Mouse (Mus musculus) small intestine, adult 2 months (tissue): Measurements from ENCODE around the gene Mamdc4. TPM values are rescaled to one million over a fixed set of nuclear protein-coding genes. Genes with fewer than 3 reads are reported as not detected.

Experiments
- H3K27ac ChIP-seq: fragments of 200-500 bp; 2 replicates; pipeline ENCODE4 v1.5.1; 2012; ENCODE audit warnings: low read depth, low read length, control low read depth, inconsistent platforms; ENCODE audit not compliant: insufficient read depth
- H3K27me3 ChIP-seq: fragments of 200-500 bp; 2 replicates; pipeline ENCODE4 v1.6.1; 2012; ENCODE audit warnings: mild to moderate bottlenecking, moderate library complexity, low read length, inconsistent platforms; ENCODE audit not compliant: control insufficient read depth, insufficient read depth
- H3K36me3 ChIP-seq: fragments of 200-500 bp; 2 replicates; pipeline ENCODE4 v1.6.1; 2012; ENCODE audit warnings: mild to moderate bottlenecking, low read length, control low read depth, inconsistent platforms; ENCODE audit not compliant: control insufficient read depth, insufficient read depth
- H3K4me1 ChIP-seq: fragments of 200-500 bp; 2 replicates; pipeline ENCODE4 v1.6.1; 2012; ENCODE audit warnings: low read length, inconsistent platforms, mixed read lengths; ENCODE audit not compliant: control insufficient read depth, insufficient read depth, insufficient read length
- H3K4me3 ChIP-seq: fragments of 200-500 bp; 2 replicates; pipeline ENCODE4 v1.5.1; 2012; ENCODE audit warnings: low read depth, mild to moderate bottlenecking, control low read depth, inconsistent platforms, low read length, moderate library complexity
- CTCF ChIP-seq: fragments of 200-500 bp; IDR thresholded peaks from 2 replicates; pipeline ENCODE4 v1.5.1; 2012; ENCODE audit warnings: low read depth, mild to moderate bottlenecking, control low read depth, inconsistent platforms, low read length, moderate library complexity, mixed read lengths; ENCODE audit not compliant: insufficient replicate concordance, insufficient read length; ENCODE audit errors: extremely low read depth
- POLR2A ChIP-seq: fragments of 200-500 bp; IDR thresholded peaks from 2 replicates; pipeline ENCODE4 v1.6.1; 2012; ENCODE audit warnings: low read depth, mild to moderate bottlenecking, control low read depth, inconsistent platforms, low read length, moderate library complexity
- WGBS: fragments of 180-500 bp; shearing (Covaris S2); methylation state at CpG from one replicate; pipeline ENCODE4 v1.1.7; 2018; 5-methylcytosine and 5-hydroxymethylcytosine counted together
- polyA plus RNA-seq: library from polyadenylated mRNA; depleted of rRNA; stranded (reverse); fragments of >200 nt; gene quantifications from 2 replicates; pipeline ENCODE4 v1.2.3, GENCODE M21; 2012; rRNA removed

The Mamdc4 gene
- polyA plus RNA-seq = 0.52 and 1.1 TPM in 2 replicates

GRCm38 (mm10) chr2:25574579-25575431 lies at the start of gene Mamdc4, which contains the start of gene Phpt1:
Mamdc4 (minus strand) TSS chr2:25574845.
Phpt1 (minus strand) TSS chr2:25575224.
- Histone ChIP-seq H3K36me3 (no peaks in the 10 kb centered on the region), H3K27ac (peak within 1 kb of the TSS; percentile 68), H3K4me1 (peaks cover 27% of the 10 kb centered on the region), H3K27me3 (peaks cover 31% of the 10 kb centered on the region), H3K4me3 (peak within 1 kb of the TSS; percentile 72)
- no peak for TF ChIP-seq CTCF
- TF ChIP-seq POLR2A = peak; percentile 61; the same call in 1 of the 2 replicates
- WGBS = under 1% methylated on average over 44 of the region's 45 CpGs

GRCm38 (mm10) chr2:25621229-25622200 lies 46.9 kb upstream of the Mamdc4 start, which contains the start of gene Tmem141:
Tmem141 (minus strand) TSS chr2:25622005.
- 5% methylated on average over 34 of the region's 34 CpGs for WGBS
- Histone ChIP-seq H3K4me1 (no peaks in the 10 kb centered on the region; the same call in 1 of the 2 replicates), H3K27me3 (peaks cover 3% of the 10 kb centered on the region; the same call in 1 of the 2 replicates), H3K27ac (peak within 1 kb of the TSS; percentile 44), H3K4me3 (peak within 1 kb of the TSS; percentile 68), H3K36me3 (no peaks in the 10 kb centered on the region)
- peak; percentile 76 for TF ChIP-seq CTCF
- TF ChIP-seq POLR2A = no peak; the same call in 1 of the 2 replicates

GRCm38 (mm10) chr2:25620852-25621228 lies 46.2 kb upstream of the Mamdc4 start:
- Histone ChIP-seq H3K4me1 (no peaks in the 10 kb centered on the region; the same call in none of the 2 replicates), H3K27me3 (peaks cover 10% of the 10 kb centered on the region), H3K27ac (no peak overlapping the region), H3K36me3 (no peaks in the 10 kb centered on the region), H3K4me3 (no peak overlapping the region)
- WGBS = 88% methylated on average over 4 of the region's 4 CpGs
- TF ChIP-seq POLR2A (no peak), CTCF (no peak)

GRCm38 (mm10) chr2:25620386-25620785 lies 45.7 kb upstream of the Mamdc4 start:
- Histone ChIP-seq H3K4me3 (no peak overlapping the region), H3K27ac (no peak overlapping the region), H3K4me1 (no peaks in the 10 kb centered on the region; the same call in none of the 2 replicates), H3K27me3 (peaks cover 14% of the 10 kb centered on the region), H3K36me3 (no peaks in the 10 kb centered on the region)
- TF ChIP-seq CTCF (no peak), POLR2A (no peak)
- 82% methylated on average over 6 of the region's 6 CpGs for WGBS

- no peak within 1 kb of the TSS for H3K4me3 ChIP-seq
- H3K27me3 ChIP-seq = peaks cover 14% of the 10 kb centered on the region
- H3K4me1 ChIP-seq = no peaks in the 10 kb centered on the region; the same call in none of the 2 replicates
- H3K36me3 ChIP-seq = no peaks in the 10 kb centered on the region
- no peak for TF ChIP-seq CTCF
- TF ChIP-seq POLR2A = no peak
- H3K27ac ChIP-seq = no peak within 1 kb of the TSS
- 85% methylated on average over 3 of the region's 3 CpGs for WGBS
Observed at GRCm38 (mm10) chr2:25617578-25617977, 42.9 kb upstream of the Mamdc4 start, which contains the start of gene Ccdc183. Ccdc183 (minus strand) TSS chr2:25617678.

- Histone ChIP-seq H3K36me3 (no peaks in the 10 kb centered on the region), H3K4me3 (no peak overlapping the region), H3K27ac (no peak overlapping the region), H3K4me1 (no peaks in the 10 kb centered on the region; the same call in none of the 2 replicates), H3K27me3 (peaks cover 14% of the 10 kb centered on the region)
- WGBS = 16% methylated on average over 22 of the region's 22 CpGs
- TF ChIP-seq POLR2A (no peak), CTCF (no peak)
Observed at GRCm38 (mm10) chr2:25616398-25616797, 41.8 kb upstream of the Mamdc4 start.
